21 mouse cellular contexts compared by ENCODE assay signal in genomic region chr4:63048606-63049005, GRCm38 (mm10).
DNase-seq lines count a peak whose midpoint lies in the region; ATAC-seq and TF ChIP-seq lines count a peak whose summit lies in the region.
"Had no signal": no experiment of that assay in that cellular context is flagged by ENCODE, and none has a peak within 500 bp of the region (broad histone marks: within the 10 kb centered on the region; RNA-seq: fewer than 3 reads in every experiment).

No protein-coding gene starts in this region.

- no peaks in the 10 kb centered on the region for H3K79me2 ChIP-seq in heart, adult 2 months (replicated peaks; ENCODE audit: control insufficient read depth, insufficient read depth, low read length)

- TF ChIP-seq CTCF in heart, postnatal 0 days (IDR thresholded peaks at IDR 0.05; ENCODE audit: low read depth) = no peak
- no peak for TF ChIP-seq CTCF in heart, adult 2 months (IDR thresholded peaks at IDR 0.05)

- H3K4me3 ChIP-seq in heart, postnatal 0 days (ENCODE audit: low read depth, low read length) = no peak overlapping the region
- H3K4me3 ChIP-seq in heart, adult 2 months = no peak overlapping the region
- no peak overlapping the region for H3K4me3 ChIP-seq in limb, embryonic 12.5 days (replicated peaks)
- H3K4me3 ChIP-seq in limb, embryonic 10.5 days = no peak overlapping the region
- H3K4me3 ChIP-seq: gastrocnemius, adult 2 months; liver, embryonic 12.5 days; lung, embryonic 15.5 days; midbrain, embryonic 13.5 days; stomach, embryonic 15.5 days had no signal

- H3K4me2 ChIP-seq in heart, postnatal 0 days (ENCODE audit: low read depth, low read length) = no peak overlapping the region
- no peak overlapping the region for H3K4me2 ChIP-seq in limb, embryonic 12.5 days
- H3K4me2 ChIP-seq: liver, embryonic 12.5 days; lung, embryonic 15.5 days; midbrain, embryonic 13.5 days; stomach, embryonic 15.5 days had no signal

- no peak for DNase-seq in heart, postnatal 0 days (ENCODE audit: low spot score)
- DNase-seq in heart, adult 2 months = no peak
- no peak for DNase-seq in limb, embryonic 10.5 days (ENCODE audit: low spot score)
- peak; percentile 0 for DNase-seq in urinary bladder, postnatal 14 days (ENCODE audit: low spot score)
- no peak for DNase-seq in urinary bladder, postnatal 10 days (ENCODE audit: low spot score)
- no peak for DNase-seq in left cerebral cortex, adult 9 months (ENCODE audit: low spot score in 2 of 2)
- DNase-seq: adrenal gland, postnatal 14 days; cerebellum, adult 2 months; gastrocnemius, adult 2 months; heart, adult 18-20 months; heart, postnatal 10 days; thymus, postnatal 14 days had no signal

- no peak overlapping the region for H3K27ac ChIP-seq in heart, postnatal 0 days (ENCODE audit: low read depth)
- H3K27ac ChIP-seq in heart, adult 2 months = no peak overlapping the region
- H3K27ac ChIP-seq in limb, embryonic 12.5 days = 0 out of 2 replicates have a peak overlapping the region, but pooled peaks have one; percentile 12
- H3K27ac ChIP-seq in limb, embryonic 10.5 days = no peak overlapping the region
- H3K27ac ChIP-seq: gastrocnemius, adult 2 months; midbrain, embryonic 13.5 days; stomach, embryonic 15.5 days had no signal

- no peak for TF ChIP-seq POLR2A in heart, adult 2 months (IDR thresholded peaks at IDR 0.05; ENCODE audit: insufficient read depth, low read depth, low read length)

- H3K27me3 ChIP-seq in heart, postnatal 0 days (ENCODE audit: control insufficient read depth, insufficient read depth, low read length) = no peaks in the 10 kb centered on the region
- no peaks in the 10 kb centered on the region for H3K27me3 ChIP-seq in heart, adult 2 months (ENCODE audit: control insufficient read depth, insufficient read depth, low read length)
- no peaks in the 10 kb centered on the region for H3K27me3 ChIP-seq in limb, embryonic 12.5 days
- H3K27me3 ChIP-seq in limb, embryonic 10.5 days (ENCODE audit: low read depth, poor library complexity, severe bottlenecking) = no peaks in the 10 kb centered on the region
- H3K27me3 ChIP-seq: liver, embryonic 12.5 days; lung, embryonic 15.5 days; midbrain, embryonic 13.5 days; Patski; stomach, embryonic 15.5 days had no signal

- H3K4me1 ChIP-seq in heart, postnatal 0 days (ENCODE audit: control insufficient read depth, insufficient read depth) = peaks cover 21% of the 10 kb centered on the region
- H3K4me1 ChIP-seq in heart, adult 2 months (ENCODE audit: control insufficient read depth, insufficient read depth, low read length) = no peaks in the 10 kb centered on the region; the same call in none of the 2 replicates
- H3K4me1 ChIP-seq in limb, embryonic 12.5 days (replicated peaks) = peaks cover 40% of the 10 kb centered on the region
- H3K4me1 ChIP-seq in limb, embryonic 10.5 days = peaks cover 27% of the 10 kb centered on the region

- intact Hi-C loops in heart, adult 2 months (cut with DNase I) = no loop called here

- ATAC-seq in heart, postnatal 0 days (ENCODE audit: insufficient read depth, low read depth) = peak; percentile 8; the same call in 1 of the 2 replicates
- ATAC-seq in limb, embryonic 12.5 days (ENCODE audit: insufficient number of reproducible peaks, insufficient read depth, low FRiP score, low TSS enrichment, low read depth) = no peak
- ATAC-seq in cerebellum, adult (ENCODE audit: insufficient number of reproducible peaks, low FRiP score, low TSS enrichment) = no peak
- ATAC-seq: activated CD4-positive, CD25-positive, alpha-beta regulatory T cell, adult 4 months; forebrain, embryonic 16.5 days; liver, embryonic 12.5 days; midbrain, embryonic 13.5 days had no signal

- no peak overlapping the region for H3K9ac ChIP-seq in heart, postnatal 0 days (replicated peaks; ENCODE audit: low read depth, low read length)
- no peak overlapping the region for H3K9ac ChIP-seq in heart, adult 2 months (ENCODE audit: low read depth, low read length)
- H3K9ac ChIP-seq in limb, embryonic 12.5 days (replicated peaks) = no peak overlapping the region
- H3K9ac ChIP-seq: liver, embryonic 12.5 days; lung, embryonic 15.5 days; midbrain, embryonic 13.5 days; stomach, embryonic 15.5 days had no signal

- no peaks in the 10 kb centered on the region for H3K9me3 ChIP-seq in heart, postnatal 0 days (replicated peaks; ENCODE audit: control insufficient read depth, low read length)
- no peaks in the 10 kb centered on the region for H3K9me3 ChIP-seq in limb, embryonic 12.5 days
- no peaks in the 10 kb centered on the region for H3K9me3 ChIP-seq in limb, embryonic 10.5 days (replicated peaks)
- H3K9me3 ChIP-seq: liver, embryonic 12.5 days; lung, embryonic 15.5 days; stomach, embryonic 15.5 days had no signal

- no peak for TF ChIP-seq EP300 in heart, postnatal 0 days (IDR thresholded peaks at IDR 0.05; ENCODE audit: low read depth)
- TF ChIP-seq EP300 in heart, adult 2 months (IDR thresholded peaks at IDR 0.05; ENCODE audit: insufficient read depth, low read depth, low read length) = no peak

- 54% methylated on average over 3 of the region's 3 CpGs for WGBS in heart, postnatal 0 days
- WGBS in heart, adult 2 months = 44% methylated on average over 3 of the region's 3 CpGs
- WGBS in limb, embryonic 12.5 days = 90% methylated on average over 3 of the region's 3 CpGs
- WGBS in limb, embryonic 10.5 days = 85% methylated on average over 3 of the region's 3 CpGs

- no peaks in the 10 kb centered on the region for H3K36me3 ChIP-seq in heart, postnatal 0 days (replicated peaks; ENCODE audit: control insufficient read depth, insufficient read depth, low read length)
- no peaks in the 10 kb centered on the region for H3K36me3 ChIP-seq in heart, adult 2 months (ENCODE audit: control insufficient read depth, insufficient read depth, low read length)
- 0 out of 2 replicates have a peak, but pooled peaks cover 7% of the 10 kb centered on the region for H3K36me3 ChIP-seq in limb, embryonic 12.5 days
- H3K36me3 ChIP-seq in limb, embryonic 10.5 days = peaks cover 8% of the 10 kb centered on the region
- H3K36me3 ChIP-seq: liver, embryonic 12.5 days; lung, embryonic 15.5 days; stomach, embryonic 15.5 days had no signal
